Mouse (Mus musculus): ENCODE measurements at regions not wholly inside any gene's neighbourhood (a gene's known extent, or its start where the extent isn't known, plus 50 kb on each side); places are given as distances from the start of the nearest gene placed in this dataset.
"Not testable (repeated sequence)": the region's sequence is repeated elsewhere in the genome, so short reads cannot be mapped to it uniquely, and the experiment has no call there.

DNA sequence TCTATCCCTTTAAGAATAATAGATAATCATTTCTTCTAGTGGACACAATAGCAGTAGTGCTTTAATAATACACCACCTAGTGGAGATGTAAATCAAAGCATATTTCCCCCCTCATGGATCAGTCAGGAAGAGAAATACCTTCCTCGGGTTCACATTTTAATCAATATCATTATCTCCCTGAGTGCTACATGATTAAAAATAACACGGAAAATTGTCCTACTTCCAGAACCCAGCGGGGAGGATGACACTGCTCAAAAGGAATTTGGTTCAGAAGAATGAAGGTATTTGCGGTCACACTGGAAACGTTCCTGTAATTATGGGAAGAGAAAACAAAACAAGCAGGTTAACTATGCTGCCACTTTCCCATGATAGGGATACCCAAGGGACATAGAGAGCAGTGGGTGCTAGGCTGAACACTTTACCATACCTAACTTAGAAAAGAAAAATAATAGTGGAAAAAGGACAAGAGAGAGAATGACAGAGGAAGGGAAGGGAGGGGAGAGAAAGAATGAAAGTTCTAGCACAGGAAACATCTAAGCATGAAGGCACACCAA, 132.0 kb upstream of the Gm9972 start:
- no peak for ATAC-seq (ENCODE audit: low read depth)
- WGBS, result 79% methylated on average over 5 of the region's 5 CpGs
- Histone ChIP-seq H3K9me3 (no peaks in the 10 kb centered on the region), H3K4me2 (no peak overlapping the region), H3K36me3 (no peaks in the 10 kb centered on the region), H3K27me3 (no peaks in the 10 kb centered on the region), H3K9ac (no peak overlapping the region), H3K4me3 (no peak overlapping the region), H3K4me1 (replicated peaks) (no peaks in the 10 kb centered on the region), H3K27ac (replicated peaks) (no peak overlapping the region)

DNA sequence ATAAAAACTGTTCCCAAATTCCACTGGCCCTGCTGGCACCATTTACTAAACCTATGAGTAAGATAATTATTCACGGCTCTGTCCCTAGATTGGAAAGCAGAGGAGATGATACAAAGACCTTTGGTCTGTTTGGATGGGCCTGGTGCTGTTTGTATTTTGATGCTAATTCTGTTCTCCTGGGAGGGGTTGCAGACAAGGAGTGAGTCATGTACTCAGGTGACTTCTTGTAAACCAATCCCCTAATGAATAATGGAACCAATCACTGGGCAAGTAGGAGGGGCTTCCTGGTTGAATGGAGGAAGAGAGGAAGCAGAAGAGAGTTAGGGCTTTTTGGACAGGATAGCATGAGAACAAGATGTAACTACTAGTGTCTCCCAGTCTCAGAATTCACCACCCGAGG, 130.0 kb upstream of the Gm9972 start:
- Histone ChIP-seq H3K27ac (replicated peaks) (no peak overlapping the region), H3K9ac (no peak overlapping the region), H3K36me3 (no peaks in the 10 kb centered on the region), H3K4me1 (replicated peaks) (no peaks in the 10 kb centered on the region), H3K9me3 (no peaks in the 10 kb centered on the region), H3K4me2 (no peak overlapping the region), H3K4me3 (no peak overlapping the region), H3K27me3 (no peaks in the 10 kb centered on the region)
- no peak for ATAC-seq (ENCODE audit: low read depth)
- 84% methylated on average over 2 of the region's 2 CpGs for WGBS

DNA sequence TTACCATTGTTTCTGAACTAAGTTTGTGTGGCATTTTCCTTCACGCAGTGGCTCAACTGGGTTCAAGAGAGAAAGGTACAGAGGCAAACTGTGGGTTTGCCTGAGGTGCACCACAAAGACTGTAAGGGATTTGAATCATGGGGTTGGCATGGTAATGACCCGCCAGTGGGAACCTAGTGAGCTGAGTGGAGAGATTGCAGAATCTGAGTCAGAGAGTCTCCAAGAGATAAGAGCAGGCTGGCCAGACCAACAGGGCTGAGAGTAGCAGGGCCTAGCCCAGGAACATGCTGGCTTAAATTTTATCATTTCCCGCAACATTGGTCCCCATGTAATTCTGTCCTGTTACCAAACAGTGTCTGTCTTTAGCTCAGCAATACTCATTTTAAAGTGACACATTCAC, 129.5 kb upstream of the Gm9972 start:
- no peak for ATAC-seq (ENCODE audit: low read depth)
- no peak overlapping the region for H3K27ac ChIP-seq (replicated peaks)
- H3K4me1 ChIP-seq (replicated peaks), result no peaks in the 10 kb centered on the region
- no peak overlapping the region for H3K9ac ChIP-seq
- no peaks in the 10 kb centered on the region for H3K9me3 ChIP-seq
- 93% methylated on average over 3 of the region's 3 CpGs for WGBS
- H3K4me3 ChIP-seq, result no peak overlapping the region
- H3K4me2 ChIP-seq, result no peak overlapping the region
- H3K27me3 ChIP-seq, result no peaks in the 10 kb centered on the region
- no peaks in the 10 kb centered on the region for H3K36me3 ChIP-seq

DNA sequence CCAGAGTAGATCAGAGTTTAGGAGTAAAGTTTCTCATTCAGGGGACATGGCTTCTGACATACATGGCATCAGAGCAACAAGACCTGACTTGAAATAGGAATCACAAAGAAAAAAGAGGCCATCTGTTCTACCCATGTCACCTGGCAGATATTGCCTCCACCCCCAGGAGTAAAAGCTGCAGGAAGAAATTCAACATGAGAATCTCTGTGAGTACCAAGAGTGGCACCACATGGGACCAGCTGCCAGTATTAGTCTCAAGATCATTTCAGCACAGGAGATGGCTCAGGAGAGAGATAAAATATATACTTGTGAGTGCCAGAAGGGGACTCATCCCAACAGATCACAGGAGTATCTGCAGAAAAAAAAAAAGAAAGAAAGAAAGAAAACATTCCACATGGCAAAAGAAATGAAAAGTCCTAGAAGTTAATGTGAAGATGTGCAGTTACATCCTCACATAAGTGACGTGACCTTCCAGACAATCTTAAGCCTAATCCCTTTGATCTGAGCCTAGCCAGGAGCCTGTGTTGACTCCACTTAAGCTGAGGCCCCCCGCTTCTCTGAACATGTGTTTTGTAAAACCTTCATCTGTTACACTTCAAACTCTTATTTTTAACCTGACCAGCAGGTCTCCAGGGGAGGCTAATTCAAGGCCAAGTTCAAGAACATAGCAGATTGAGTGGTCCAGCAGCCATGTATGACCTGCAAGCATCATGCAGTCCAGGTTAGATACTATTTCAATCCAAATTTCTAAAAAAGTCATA, 118.9 kb upstream of the Gm9972 start:
- Histone ChIP-seq H3K4me2 (no peak overlapping the region), H3K4me1 (replicated peaks) (no peaks in the 10 kb centered on the region), H3K4me3 (no peak overlapping the region), H3K27ac (replicated peaks) (no peak overlapping the region), H3K36me3 (no peaks in the 10 kb centered on the region), H3K9me3 (no peaks in the 10 kb centered on the region), H3K27me3 (no peaks in the 10 kb centered on the region), H3K9ac (no peak overlapping the region)
- WGBS, result 86% methylated on average over 2 of the region's 2 CpGs
- ATAC-seq (ENCODE audit: low read depth), result no peak

DNA sequence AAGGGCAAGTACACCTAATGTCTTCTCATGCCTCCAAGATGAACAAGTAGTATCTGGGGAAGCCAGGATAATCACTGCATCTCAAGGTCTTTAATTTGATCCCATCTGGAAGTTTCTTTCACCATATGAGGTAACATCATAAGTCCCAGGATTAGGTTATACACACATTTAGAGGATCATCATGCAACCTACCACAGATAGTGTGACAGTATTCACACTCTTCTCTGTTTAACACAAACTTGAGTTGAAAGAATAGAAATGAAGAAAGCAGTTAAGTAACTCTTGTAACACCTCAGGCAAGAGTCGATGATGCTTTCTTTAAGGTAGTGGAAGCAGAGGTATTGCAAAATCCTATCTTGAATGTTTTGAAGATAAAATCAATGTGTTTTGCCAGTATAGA, 116.3 kb upstream of the Gm9972 start:
- WGBS, result 95% methylated on average over 1 of the region's 1 CpGs
- no peaks in the 10 kb centered on the region for H3K36me3 ChIP-seq
- ATAC-seq (ENCODE audit: low read depth), result no peak
- H3K4me2 ChIP-seq, result no peak overlapping the region
- no peaks in the 10 kb centered on the region for H3K4me1 ChIP-seq (replicated peaks)
- no peak overlapping the region for H3K9ac ChIP-seq
- no peaks in the 10 kb centered on the region for H3K9me3 ChIP-seq
- H3K27ac ChIP-seq (replicated peaks), result no peak overlapping the region
- no peaks in the 10 kb centered on the region for H3K27me3 ChIP-seq
- H3K4me3 ChIP-seq, result no peak overlapping the region

DNA sequence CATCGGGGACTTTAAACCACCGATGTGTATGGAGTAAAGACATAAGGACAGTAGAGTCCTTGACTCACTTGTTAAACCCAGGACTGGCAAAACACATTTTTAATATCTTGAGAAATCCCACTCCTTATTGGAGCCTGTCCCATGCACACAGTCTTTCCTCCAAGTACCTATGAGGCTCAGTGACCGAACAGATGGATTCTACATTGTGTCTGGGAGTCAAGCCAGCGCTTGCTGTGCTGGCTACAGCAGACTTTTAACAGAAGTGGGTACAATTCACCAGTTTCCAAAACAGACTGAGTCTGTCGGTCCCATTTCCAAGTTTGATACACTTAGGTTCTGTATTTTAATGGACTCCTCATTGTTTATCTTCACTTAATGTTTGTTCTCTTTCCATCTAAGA, 108.4 kb upstream of the Gm9972 start:
- H3K9ac ChIP-seq, result no peak overlapping the region
- H3K4me2 ChIP-seq, result no peak overlapping the region
- ATAC-seq (ENCODE audit: low read depth), result no peak
- no peaks in the 10 kb centered on the region for H3K9me3 ChIP-seq
- no peaks in the 10 kb centered on the region for H3K27me3 ChIP-seq
- WGBS, result 83% methylated on average over 5 of the region's 5 CpGs
- H3K36me3 ChIP-seq, result no peaks in the 10 kb centered on the region
- no peak overlapping the region for H3K27ac ChIP-seq (replicated peaks)
- no peaks in the 10 kb centered on the region for H3K4me1 ChIP-seq (replicated peaks)
- H3K4me3 ChIP-seq, result no peak overlapping the region

DNA sequence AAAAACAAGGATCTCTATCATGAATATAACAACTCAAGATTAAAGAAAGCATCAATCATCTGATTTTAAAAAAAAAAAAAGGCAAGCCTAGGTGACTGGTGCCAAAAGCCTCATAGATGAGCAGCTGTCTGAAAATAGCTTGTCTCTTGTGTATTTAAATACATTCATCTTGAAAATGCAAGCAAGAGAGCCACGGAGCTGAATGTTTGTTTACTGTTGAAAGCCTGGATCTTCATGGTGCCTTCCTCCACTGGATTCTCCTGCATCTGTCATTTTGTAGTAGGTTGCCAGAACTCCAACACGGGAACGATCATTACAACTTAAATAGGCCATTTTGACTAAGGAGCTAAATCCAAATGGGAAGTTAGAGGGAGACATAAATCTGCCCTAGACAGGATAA, 106.6 kb upstream of the Gm9972 start:
- Histone ChIP-seq H3K36me3 (no peaks in the 10 kb centered on the region), H3K9ac (no peak overlapping the region), H3K27ac (replicated peaks) (no peak overlapping the region), H3K4me2 (no peak overlapping the region), H3K4me1 (replicated peaks) (no peaks in the 10 kb centered on the region), H3K27me3 (no peaks in the 10 kb centered on the region), H3K9me3 (no peaks in the 10 kb centered on the region), H3K4me3 (no peak overlapping the region)
- no peak for ATAC-seq (ENCODE audit: low read depth)
- WGBS, result 60% methylated on average over 3 of the region's 3 CpGs

DNA sequence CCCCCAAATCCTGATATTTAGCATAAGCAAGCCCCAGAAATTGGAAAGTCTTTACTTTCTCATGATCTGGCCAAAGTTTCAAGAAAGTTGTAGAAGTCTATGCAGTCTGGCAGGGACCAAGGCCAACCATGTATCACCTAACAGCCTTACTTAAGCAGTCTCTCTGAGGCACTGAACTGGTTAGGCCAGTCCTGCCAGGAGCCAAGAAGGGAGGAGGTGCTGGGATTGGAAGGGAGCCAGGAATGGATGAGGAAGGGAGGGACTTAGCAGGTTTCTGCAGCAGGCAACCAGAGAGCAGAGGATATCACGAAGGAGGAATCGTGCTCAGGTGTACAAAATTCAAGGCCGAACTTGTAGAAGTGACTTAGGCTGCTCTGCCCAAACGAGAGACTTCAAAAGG, 96.3 kb upstream of the Gm9972 start:
- H3K4me2 ChIP-seq, H3K27me3 ChIP-seq, H3K9me3 ChIP-seq: not testable (repeated sequence)

DNA sequence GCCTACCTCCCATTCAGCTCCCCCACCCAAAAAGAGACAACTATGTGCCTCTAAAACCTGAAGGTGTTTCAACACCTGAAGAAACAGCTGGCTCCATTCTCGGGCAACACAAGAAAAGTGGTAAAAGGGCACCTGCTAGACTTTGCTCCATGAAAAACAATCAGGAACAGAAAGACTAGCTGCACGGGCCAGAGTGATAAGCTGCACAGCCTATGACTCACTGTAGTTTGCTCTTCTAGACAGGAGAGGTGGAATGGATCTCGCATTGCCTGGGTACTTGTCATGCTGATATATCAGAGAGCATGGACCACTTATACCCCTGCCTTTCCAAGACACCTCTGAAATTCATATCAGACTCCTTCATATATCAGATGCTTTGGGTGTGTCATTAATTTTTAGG, 94.0 kb upstream of the Gm9972 start:
- 84% methylated on average over 3 of the region's 3 CpGs for WGBS
- H3K36me3 ChIP-seq, result no peaks in the 10 kb centered on the region
- H3K27ac ChIP-seq (replicated peaks), result 0 out of 2 replicates have a peak overlapping the region, but pooled peaks have one; percentile 10
- no peaks in the 10 kb centered on the region for H3K9me3 ChIP-seq
- H3K4me1 ChIP-seq (replicated peaks), result peaks cover 14% of the 10 kb centered on the region
- H3K4me3 ChIP-seq, result no peak overlapping the region
- H3K27me3 ChIP-seq, result no peaks in the 10 kb centered on the region
- H3K9ac ChIP-seq, result no peak overlapping the region
- H3K4me2 ChIP-seq, result no peak overlapping the region
- ATAC-seq (ENCODE audit: low read depth), result no peak

More for the DNA sequence above, 96.3 kb upstream of the Gm9972 start:
- not testable (repeated sequence) for H3K36me3 ChIP-seq; H3K4me3 ChIP-seq; H3K9ac ChIP-seq; ATAC-seq (ENCODE audit: low read depth); H3K27ac ChIP-seq (replicated peaks)
- 91% methylated on average over 4 of the region's 4 CpGs for WGBS
- peaks cover 14% of the 10 kb centered on the region for H3K4me1 ChIP-seq (replicated peaks)

DNA sequence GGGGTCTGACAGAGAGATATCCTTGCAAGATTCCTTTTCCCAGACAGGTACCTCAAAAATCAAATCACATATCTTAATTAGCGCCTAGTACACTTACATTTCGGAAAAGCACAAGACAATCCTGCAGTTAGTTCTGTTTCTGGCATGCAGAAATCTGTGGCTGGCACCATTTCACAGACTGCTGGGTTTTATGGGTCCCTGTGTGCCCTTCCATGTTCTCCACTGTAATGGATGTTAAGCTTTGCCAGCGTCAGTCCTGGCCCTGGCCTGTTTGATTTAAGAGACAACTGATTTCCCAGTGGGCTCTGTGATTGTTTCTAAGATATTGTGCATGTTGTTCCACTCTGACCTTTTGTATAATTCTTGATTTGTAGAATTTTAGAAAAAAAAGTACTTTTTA, 93.3 kb upstream of the Gm9972 start:
- H3K9ac ChIP-seq, result no peak overlapping the region
- H3K4me1 ChIP-seq (replicated peaks), result peaks cover 14% of the 10 kb centered on the region
- no peaks in the 10 kb centered on the region for H3K9me3 ChIP-seq
- H3K27ac ChIP-seq (replicated peaks), result 0 out of 2 replicates have a peak overlapping the region, but pooled peaks have one; percentile 10
- no peaks in the 10 kb centered on the region for H3K27me3 ChIP-seq
- ATAC-seq (ENCODE audit: low read depth), result peak; percentile 78
- H3K36me3 ChIP-seq, result no peaks in the 10 kb centered on the region
- H3K4me3 ChIP-seq, result no peak overlapping the region
- H3K4me2 ChIP-seq, result no peak overlapping the region
- 54% methylated on average over 3 of the region's 3 CpGs for WGBS

DNA sequence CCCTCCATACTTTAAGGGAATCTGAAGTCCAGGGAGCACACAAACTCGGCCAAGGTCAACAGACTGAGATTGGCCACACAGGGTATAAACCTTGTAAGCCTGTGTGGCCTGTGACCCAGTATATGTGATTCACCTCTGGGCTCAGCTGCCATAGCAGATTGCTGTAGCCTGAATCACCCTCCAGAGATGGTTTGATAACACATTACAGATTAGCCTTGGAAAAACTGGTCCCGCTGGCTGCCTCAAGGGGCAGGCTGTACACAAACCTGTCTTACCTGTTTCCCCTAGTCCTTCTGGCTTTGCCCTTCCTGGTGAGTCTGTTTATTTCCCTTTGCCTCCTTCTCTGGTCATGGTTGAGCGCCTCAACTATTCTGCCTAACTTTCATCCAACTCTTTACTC, 91.0 kb upstream of the Gm9972 start:
- Histone ChIP-seq H3K4me2 (no peak overlapping the region), H3K9me3 (no peaks in the 10 kb centered on the region), H3K9ac (no peak overlapping the region), H3K36me3 (no peaks in the 10 kb centered on the region), H3K4me3 (no peak overlapping the region), H3K4me1 (replicated peaks) (peaks cover 14% of the 10 kb centered on the region), H3K27ac (replicated peaks) (no peak overlapping the region), H3K27me3 (no peaks in the 10 kb centered on the region)
- ATAC-seq (ENCODE audit: low read depth), result no peak
- WGBS, result 68% methylated on average over 3 of the region's 3 CpGs

DNA sequence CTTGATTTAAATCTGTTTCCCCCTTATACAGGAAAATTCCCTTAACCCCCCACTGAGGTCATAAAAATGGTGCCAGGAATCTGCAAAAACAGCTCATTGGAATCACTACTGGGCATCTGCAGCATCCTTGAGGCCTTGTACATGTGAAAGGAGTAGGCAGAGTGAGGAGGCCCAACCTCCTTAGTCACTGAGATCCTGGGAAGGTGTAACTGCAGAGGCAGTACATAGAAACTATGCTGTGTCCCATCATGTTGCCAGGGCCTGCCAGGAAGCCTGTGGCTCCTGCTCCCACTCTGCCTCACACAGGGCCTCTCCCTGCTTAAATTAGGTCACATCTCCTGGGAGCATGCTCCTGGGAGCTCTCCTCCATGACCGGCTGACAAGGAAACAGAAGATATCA, 85.7 kb upstream of the Gm9972 start:
- Histone ChIP-seq H3K9me3 (no peaks in the 10 kb centered on the region), H3K4me1 (replicated peaks) (no peaks in the 10 kb centered on the region)

DNA sequence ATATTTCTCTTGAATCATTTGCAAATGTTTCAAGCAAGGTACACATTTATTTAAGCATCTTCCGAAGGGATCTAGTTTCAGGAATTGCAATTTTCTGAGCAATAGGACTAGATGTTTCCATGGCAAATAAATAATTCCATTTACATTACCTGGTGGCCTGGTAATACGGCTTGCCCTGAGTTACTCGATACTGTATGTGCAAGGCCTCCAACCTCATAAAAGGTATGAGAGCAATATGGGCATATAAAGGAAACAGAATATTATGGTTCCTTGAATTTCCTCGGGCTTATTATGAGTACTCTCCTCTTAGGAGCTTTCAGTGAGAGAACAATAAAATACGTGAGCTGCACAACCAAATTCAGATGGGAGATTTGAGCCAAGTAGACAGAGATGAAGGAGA, 81.4 kb upstream of the Gm9972 start:
- no peaks in the 10 kb centered on the region for H3K36me3 ChIP-seq
- no peak overlapping the region; the same call in 1 of the 2 replicates for H3K27ac ChIP-seq (replicated peaks)
- H3K9me3 ChIP-seq, result no peaks in the 10 kb centered on the region
- no peak overlapping the region for H3K9ac ChIP-seq
- H3K27me3 ChIP-seq, result no peaks in the 10 kb centered on the region
- H3K4me1 ChIP-seq (replicated peaks), result no peaks in the 10 kb centered on the region
- no peak overlapping the region for H3K4me2 ChIP-seq
- no peak overlapping the region for H3K4me3 ChIP-seq
- 72% methylated on average over 5 of the region's 5 CpGs for WGBS
- no peak; the same call in 1 of the 2 replicates for ATAC-seq (ENCODE audit: low read depth)

More for the DNA sequence above, 85.7 kb upstream of the Gm9972 start:
- Histone ChIP-seq H3K27me3 (no peaks in the 10 kb centered on the region), H3K4me3 (no peak overlapping the region), H3K36me3 (no peaks in the 10 kb centered on the region), H3K9ac (no peak overlapping the region), H3K27ac (replicated peaks) (no peak overlapping the region), H3K4me2 (no peak overlapping the region)
- ATAC-seq (ENCODE audit: low read depth), result no peak
- 88% methylated on average over 1 of the region's 1 CpGs for WGBS

Measured in neural tube, embryonic 13.5 days (tissue).